ENCODE assay signal across 14 mouse cellular contexts in the genomic region with DNA sequence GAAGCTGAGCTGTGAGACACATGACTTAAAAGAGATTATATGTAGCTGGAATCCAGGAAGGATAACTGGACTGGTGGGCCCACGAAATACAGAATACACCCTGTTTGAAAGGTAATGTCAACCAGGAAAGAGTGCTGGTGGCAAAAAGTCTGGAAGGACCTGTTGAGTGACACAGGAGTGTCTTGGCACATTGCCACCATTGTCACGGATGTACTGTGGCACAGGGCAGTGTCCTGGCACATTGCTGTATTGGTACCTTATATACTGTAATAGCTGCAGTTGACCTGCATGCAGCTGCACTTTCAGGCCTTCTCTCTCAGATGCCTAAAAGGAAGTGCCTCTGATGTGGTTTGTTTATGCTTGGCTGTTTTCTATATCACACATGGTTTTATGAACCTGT.
DNase-seq lines count a peak whose midpoint lies in the region; ATAC-seq lines count a peak whose summit lies in the region.
"Had no signal": no experiment of that assay in that cellular context is flagged by ENCODE, and none has a peak within 500 bp of the region (broad histone marks: within the 10 kb centered on the region; RNA-seq: fewer than 3 reads in every experiment).

No protein-coding gene starts in this region.

- no peaks in the 10 kb centered on the region for H3K9me3 ChIP-seq in kidney, embryonic 15.5 days (replicated peaks)
- no peaks in the 10 kb centered on the region for H3K9me3 ChIP-seq in heart, embryonic 15.5 days (replicated peaks)
- H3K9me3 ChIP-seq: G1E; midbrain, embryonic 12.5 days; neural tube, embryonic 12.5 days had no signal

- no peak overlapping the region for H3K9ac ChIP-seq in kidney, embryonic 15.5 days
- no peak overlapping the region for H3K9ac ChIP-seq in heart, embryonic 15.5 days
- H3K9ac ChIP-seq: liver, postnatal 0 days; midbrain, embryonic 12.5 days; neural tube, embryonic 12.5 days had no signal

- peaks cover 63% of the 10 kb centered on the region for H3K36me3 ChIP-seq in kidney, embryonic 15.5 days
- peaks cover 37% of the 10 kb centered on the region for H3K36me3 ChIP-seq in heart, embryonic 15.5 days
- H3K36me3 ChIP-seq: G1E; midbrain, embryonic 12.5 days had no signal

- H3K27ac ChIP-seq in kidney, embryonic 15.5 days, result no peak overlapping the region
- peak overlapping the region; percentile 69 for H3K27ac ChIP-seq in heart, embryonic 15.5 days
- H3K27ac ChIP-seq: midbrain, embryonic 12.5 days; neural tube, embryonic 12.5 days had no signal

- peaks cover 5% of the 10 kb centered on the region for H3K4me1 ChIP-seq in kidney, embryonic 15.5 days
- peaks cover 11% of the 10 kb centered on the region for H3K4me1 ChIP-seq in heart, embryonic 15.5 days (replicated peaks)
- H3K4me1 ChIP-seq: midbrain, embryonic 12.5 days; neural tube, embryonic 12.5 days had no signal

- no peaks in the 10 kb centered on the region for H3K27me3 ChIP-seq in kidney, embryonic 15.5 days
- no peaks in the 10 kb centered on the region for H3K27me3 ChIP-seq in heart, embryonic 15.5 days
- H3K27me3 ChIP-seq: midbrain, embryonic 12.5 days; neural tube, embryonic 12.5 days had no signal

- no peak for ATAC-seq in kidney, embryonic 15.5 days (replicated peaks; ENCODE audit: low FRiP score)
- peak; percentile 67; the same call in 1 of the 2 replicates for ATAC-seq in heart, embryonic 15.5 days (replicated peaks; ENCODE audit: insufficient number of reproducible peaks, insufficient read depth, low FRiP score, low read depth)
- ATAC-seq in frontal cortex, adult (ENCODE audit: low TSS enrichment), result no peak
- ATAC-seq: activated CD4-positive, CD25-positive, alpha-beta regulatory T cell, adult 4 months; liver, postnatal 0 days had no signal

- no peak overlapping the region for H3K4me2 ChIP-seq in kidney, embryonic 15.5 days
- no peak overlapping the region for H3K4me2 ChIP-seq in heart, embryonic 15.5 days
- H3K4me2 ChIP-seq: midbrain, embryonic 12.5 days; neural tube, embryonic 12.5 days had no signal

- 53% methylated on average over 2 of the region's 2 CpGs for WGBS in kidney, embryonic 15.5 days
- 24% methylated on average over 2 of the region's 2 CpGs for WGBS in heart, embryonic 15.5 days

- H3K4me3 ChIP-seq in kidney, embryonic 15.5 days (replicated peaks), result no peak overlapping the region
- H3K4me3 ChIP-seq in heart, embryonic 15.5 days, result no peak overlapping the region
- H3K4me3 ChIP-seq: midbrain, embryonic 12.5 days; neural tube, embryonic 12.5 days had no signal

- DNase-seq in cerebellum, postnatal 10 days, result peak; percentile 46 to 49
- DNase-seq in cerebellum, adult 9-10 months, result no peak
- DNase-seq in kidney, postnatal 14 days, result peak; percentile 48
- peak; percentile 41 for DNase-seq in lung, postnatal 10 days
- no peak for DNase-seq in thymus, postnatal 10 days (ENCODE audit: low spot score in 2 of 2)
- DNase-seq: liver, postnatal 0 days; right cerebral cortex, postnatal 25 days had no signal

Comparison
In these comparisons a context has a peak if more than half of its experiments do, and no peak if none do; other contexts are left out.
1. DNase-seq: peak in cerebellum, postnatal 10 days (2 of 2), kidney, postnatal 14 days (single experiment) and lung, postnatal 10 days (single experiment); none in cerebellum, adult 9-10 months (single experiment) and thymus, postnatal 10 days (0 of 2).